Mouse (Mus musculus): ENCODE results near the gene Sez6l2. TPM values are rescaled to one million over a fixed set of nuclear protein-coding genes. Genes with fewer than 3 reads are reported as not detected.

Gene Sez6l2
- polyA plus RNA-seq, 1 experiment from 2014 or later = 32.7 TPM

DNA sequence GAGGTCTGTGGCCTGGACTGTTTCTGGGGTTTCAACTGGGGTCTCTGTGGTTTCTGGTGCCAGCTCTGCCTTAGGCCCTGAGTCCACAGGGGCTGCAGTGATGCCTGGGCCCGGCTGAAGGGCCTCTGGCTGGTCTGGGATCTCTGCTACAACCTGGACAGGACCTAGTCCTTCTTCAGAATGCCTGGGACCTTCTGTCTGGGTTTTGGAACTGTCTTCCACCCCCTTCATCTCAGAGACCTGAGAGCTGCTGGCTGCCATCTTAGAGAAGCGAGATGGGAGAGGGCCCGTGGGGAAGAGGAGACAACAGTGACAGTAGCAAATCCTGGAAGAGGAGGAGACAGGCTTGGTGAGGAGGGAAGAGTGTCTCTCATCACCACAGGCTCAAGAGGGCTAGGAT, 69.7 kb downstream of the Sez6l2 start:
- WGBS = 63% methylated on average over 3 of the region's 3 CpGs
- peak overlapping the region; percentile 54 for H3K4me3 ChIP-seq
- H3K4me2 ChIP-seq = peak overlapping the region; percentile 98
- peak overlapping the region; percentile 86 for H3K27ac ChIP-seq
- H3K9ac ChIP-seq = peak overlapping the region; percentile 84
- H3K4me1 ChIP-seq (replicated peaks) = peaks cover 88% of the 10 kb centered on the region
- H3K36me3 ChIP-seq = peaks cover 36% of the 10 kb centered on the region
- no peak for ATAC-seq (ENCODE audit: low FRiP score)
- H3K27me3 ChIP-seq = no peaks in the 10 kb centered on the region
- no peaks in the 10 kb centered on the region for H3K9me3 ChIP-seq

Other genes starting within 250 kb of the Sez6l2 start
- gene Coro1a, start 242.8 kb upstream of the Sez6l2 start, polyA plus RNA-seq (2015; fragmentation: Nextera tagmentation; extraction: Ambion mirVana) = 81.4 and 90.1 TPM in 2 replicates
- 94.2 and 95.8 TPM in 2 replicates for gene Mapk3, start 191.0 kb upstream of the Sez6l2 start, polyA plus RNA-seq (2015; fragmentation: Nextera tagmentation; extraction: Ambion mirVana)
- 2.0 and 2.3 TPM in 2 replicates for gene Gdpd3, start 184.2 kb upstream of the Sez6l2 start, polyA plus RNA-seq (2015; fragmentation: Nextera tagmentation; extraction: Ambion mirVana)
- gene Ypel3, start 173.6 kb upstream of the Sez6l2 start, polyA plus RNA-seq (2015; fragmentation: Nextera tagmentation; extraction: Ambion mirVana) = 173 and 179 TPM in 2 replicates
- gene Tbx6, start 169.1 kb upstream of the Sez6l2 start, polyA plus RNA-seq (2015; fragmentation: Nextera tagmentation; extraction: Ambion mirVana) = 0.32 and 0.84 TPM in 2 replicates
- 196 and 214 TPM in 2 replicates for gene Ppp4c, start 158.1 kb upstream of the Sez6l2 start, polyA plus RNA-seq (2015; fragmentation: Nextera tagmentation; extraction: Ambion mirVana)
- 52.1 and 55.6 TPM in 2 replicates for gene Fam57b, start 152.9 kb upstream of the Sez6l2 start, polyA plus RNA-seq (2015; fragmentation: Nextera tagmentation; extraction: Ambion mirVana)
- not detected in 2 replicates for gene 4930451I11Rik, start 118.9 kb upstream of the Sez6l2 start, polyA plus RNA-seq (2015; fragmentation: Nextera tagmentation; extraction: Ambion mirVana)
- 7.1 and 9.3 TPM in 2 replicates for gene Doc2a, start 103.1 kb upstream of the Sez6l2 start, polyA plus RNA-seq (2015; fragmentation: Nextera tagmentation; extraction: Ambion mirVana)
- gene Hirip3, start 88.6 kb upstream of the Sez6l2 start, polyA plus RNA-seq (2015; fragmentation: Nextera tagmentation; extraction: Ambion mirVana) = 20.2 and 25.7 TPM in 2 replicates
- 81.8 and 89.4 TPM in 2 replicates for gene Ino80e, start 88.2 kb upstream of the Sez6l2 start, polyA plus RNA-seq (2015; fragmentation: Nextera tagmentation; extraction: Ambion mirVana)
- gene Taok2, start 65.9 kb upstream of the Sez6l2 start, polyA plus RNA-seq (2015; fragmentation: Nextera tagmentation; extraction: Ambion mirVana) = 57.2 and 57.4 TPM in 2 replicates
- gene Tmem219, start 27.6 kb upstream of the Sez6l2 start, polyA plus RNA-seq (2015; fragmentation: Nextera tagmentation; extraction: Ambion mirVana) = 26.3 and 28.4 TPM in 2 replicates
- gene Kctd13, start 21.7 kb upstream of the Sez6l2 start, polyA plus RNA-seq (2015; fragmentation: Nextera tagmentation; extraction: Ambion mirVana) = 98.7 and 101 TPM in 2 replicates
- 6.1 and 6.4 TPM in 2 replicates for gene Asphd1, start 981 bp upstream of the Sez6l2 start, polyA plus RNA-seq (2015; fragmentation: Nextera tagmentation; extraction: Ambion mirVana)
- 109 and 112 TPM in 2 replicates for gene Cdipt, start 25.4 kb downstream of the Sez6l2 start, polyA plus RNA-seq (2015; fragmentation: Nextera tagmentation; extraction: Ambion mirVana)
- gene Cdiptos, start 25.5 kb downstream of the Sez6l2 start, polyA plus RNA-seq (2015; fragmentation: Nextera tagmentation; extraction: Ambion mirVana) = 1.2 and 1.4 TPM in 2 replicates
- gene Mvp, start 64.1 kb downstream of the Sez6l2 start, polyA plus RNA-seq (2015; fragmentation: Nextera tagmentation; extraction: Ambion mirVana) = 4.5 and 5.2 TPM in 2 replicates
- 0.45 and 1.1 TPM in 2 replicates for gene Pagr1b, start 65.9 kb downstream of the Sez6l2 start, polyA plus RNA-seq (2015; fragmentation: Nextera tagmentation; extraction: Ambion mirVana)
- 41.8 and 53.4 TPM in 2 replicates for gene Pagr1a, start 66.8 kb downstream of the Sez6l2 start, polyA plus RNA-seq (2015; fragmentation: Nextera tagmentation; extraction: Ambion mirVana)
- 66.8 and 73.4 TPM in 2 replicates for gene Gm42742, start 70.5 kb downstream of the Sez6l2 start, polyA plus RNA-seq (2015; fragmentation: Nextera tagmentation; extraction: Ambion mirVana)
- gene Prrt2, start 70.6 kb downstream of the Sez6l2 start, polyA plus RNA-seq (2015; fragmentation: Nextera tagmentation; extraction: Ambion mirVana) = 18.3 and 19.2 TPM in 2 replicates
- gene Maz, start 76.5 kb downstream of the Sez6l2 start, polyA plus RNA-seq (2015; fragmentation: Nextera tagmentation; extraction: Ambion mirVana) = 59.8 and 60.8 TPM in 2 replicates
- 30.2 and 32.6 TPM in 2 replicates for gene Kif22, start 91.9 kb downstream of the Sez6l2 start, polyA plus RNA-seq (2015; fragmentation: Nextera tagmentation; extraction: Ambion mirVana)
- not detected in 2 replicates for gene Zg16, start 136.8 kb downstream of the Sez6l2 start, polyA plus RNA-seq (2015; fragmentation: Nextera tagmentation; extraction: Ambion mirVana)
- gene AI467606, start 140.8 kb downstream of the Sez6l2 start, polyA plus RNA-seq (2015; fragmentation: Nextera tagmentation; extraction: Ambion mirVana) = 1.5 and 2.1 TPM in 2 replicates
- 0.54 and 0.68 TPM in 2 replicates for gene Qprt, start 171.7 kb downstream of the Sez6l2 start, polyA plus RNA-seq (2015; fragmentation: Nextera tagmentation; extraction: Ambion mirVana)
- gene Spn, start 187.3 kb downstream of the Sez6l2 start, polyA plus RNA-seq (2015; fragmentation: Nextera tagmentation; extraction: Ambion mirVana) = 0.06 and 0.09 TPM in 2 replicates
- gene Cd2bp2, start 245.5 kb downstream of the Sez6l2 start, polyA plus RNA-seq (2015; fragmentation: Nextera tagmentation; extraction: Ambion mirVana) = 83.1 and 84.6 TPM in 2 replicates

All from hindbrain, embryonic 13.5 days (tissue).